Mouse (Mus musculus): ENCODE measurements around the gene Spsb1. TPM values are rescaled to one million over a fixed set of nuclear protein-coding genes. Genes with fewer than 3 reads are reported as not detected.
A peak's percentile ranks its signal among the peaks of the same experiment; 100 is the strongest.

The Spsb1 gene
- polyA plus RNA-seq, 1 experiment from 2014 or later = 7.5 TPM

- ATAC-seq (replicated peaks; ENCODE audit: low FRiP score) (no peak), DNase-seq (ENCODE audit: low spot score) (no peak)
- Histone ChIP-seq H3K9ac (ENCODE audit: low read length) (no peak overlapping the region), H3K9me3 (ENCODE audit: control insufficient read depth, low read length) (no peaks in the 10 kb centered on the region), H3K4me2 (ENCODE audit: low read depth, low read length, severe bottlenecking) (no peak overlapping the region), H3K4me3 (ENCODE audit: low read depth, low read length) (no peak overlapping the region), H3K36me3 (ENCODE audit: control insufficient read depth, insufficient read depth, low read length) (no peaks in the 10 kb centered on the region), H3K27me3 (ENCODE audit: control insufficient read depth, insufficient read depth, low read length) (no peaks in the 10 kb centered on the region), H3K4me1 (replicated peaks; ENCODE audit: control insufficient read depth, insufficient read depth, low read length) (peaks cover 8% of the 10 kb centered on the region; the same call in 1 of the 2 replicates), H3K27ac (ENCODE audit: low read depth, low read length) (no peak overlapping the region)
- WGBS = 74% methylated on average over 4 of the region's 5 CpGs
Measured at GRCm38 (mm10) chr4:149923014-149923413, 31.8 kb downstream of the Spsb1 start.

GRCm38 (mm10) chr4:149922121-149922718 is 32.6 kb downstream of the Spsb1 start:
- Histone ChIP-seq H3K4me3 (ENCODE audit: low read depth, low read length) (no peak overlapping the region), H3K27me3 (ENCODE audit: control insufficient read depth, insufficient read depth, low read length) (no peaks in the 10 kb centered on the region), H3K9ac (ENCODE audit: low read length) (no peak overlapping the region), H3K36me3 (ENCODE audit: control insufficient read depth, insufficient read depth, low read length) (no peaks in the 10 kb centered on the region), H3K4me2 (ENCODE audit: low read depth, low read length, severe bottlenecking) (no peak overlapping the region), H3K27ac (ENCODE audit: low read depth, low read length) (0 out of 2 replicates have a peak overlapping the region, but pooled peaks have one; percentile 3), H3K4me1 (replicated peaks; ENCODE audit: control insufficient read depth, insufficient read depth, low read length) (peaks cover 8% of the 10 kb centered on the region; the same call in 1 of the 2 replicates), H3K9me3 (ENCODE audit: control insufficient read depth, low read length) (no peaks in the 10 kb centered on the region)
- 47% methylated on average over 14 of the region's 14 CpGs for WGBS
- ATAC-seq (replicated peaks; ENCODE audit: low FRiP score) (no peak), DNase-seq (ENCODE audit: low spot score) (no peak)

GRCm38 (mm10) chr4:149920886-149921285 is 34.0 kb downstream of the Spsb1 start:
- Histone ChIP-seq H3K4me1 (replicated peaks; ENCODE audit: control insufficient read depth, insufficient read depth, low read length) (peaks cover 8% of the 10 kb centered on the region; the same call in 1 of the 2 replicates), H3K4me3 (ENCODE audit: low read depth, low read length) (no peak overlapping the region), H3K36me3 (ENCODE audit: control insufficient read depth, insufficient read depth, low read length) (no peaks in the 10 kb centered on the region), H3K9ac (ENCODE audit: low read length) (no peak overlapping the region), H3K27me3 (ENCODE audit: control insufficient read depth, insufficient read depth, low read length) (no peaks in the 10 kb centered on the region), H3K27ac (ENCODE audit: low read depth, low read length) (no peak overlapping the region), H3K4me2 (ENCODE audit: low read depth, low read length, severe bottlenecking) (no peak overlapping the region), H3K9me3 (ENCODE audit: control insufficient read depth, low read length) (no peaks in the 10 kb centered on the region)
- ATAC-seq (replicated peaks; ENCODE audit: low FRiP score) = no peak
- 42% methylated on average over 12 of the region's 12 CpGs for WGBS
- DNase-seq (ENCODE audit: low spot score) = no peak

GRCm38 (mm10) chr4:149918455-149919070 is 36.3 kb downstream of the Spsb1 start:
- Histone ChIP-seq H3K9ac (ENCODE audit: low read length) (no peak overlapping the region), H3K36me3 (ENCODE audit: control insufficient read depth, insufficient read depth, low read length) (no peaks in the 10 kb centered on the region), H3K27me3 (ENCODE audit: control insufficient read depth, insufficient read depth, low read length) (no peaks in the 10 kb centered on the region), H3K27ac (ENCODE audit: low read depth, low read length) (no peak overlapping the region), H3K4me1 (replicated peaks; ENCODE audit: control insufficient read depth, insufficient read depth, low read length) (peaks cover 6% of the 10 kb centered on the region; the same call in 1 of the 2 replicates), H3K9me3 (ENCODE audit: control insufficient read depth, low read length) (no peaks in the 10 kb centered on the region), H3K4me2 (ENCODE audit: low read depth, low read length, severe bottlenecking) (no peak overlapping the region), H3K4me3 (ENCODE audit: low read depth, low read length) (no peak overlapping the region)
- no peak for DNase-seq (ENCODE audit: low spot score)
- no peak for ATAC-seq (replicated peaks; ENCODE audit: low FRiP score)
- 92% methylated on average over 15 of the region's 15 CpGs for WGBS

DNA sequence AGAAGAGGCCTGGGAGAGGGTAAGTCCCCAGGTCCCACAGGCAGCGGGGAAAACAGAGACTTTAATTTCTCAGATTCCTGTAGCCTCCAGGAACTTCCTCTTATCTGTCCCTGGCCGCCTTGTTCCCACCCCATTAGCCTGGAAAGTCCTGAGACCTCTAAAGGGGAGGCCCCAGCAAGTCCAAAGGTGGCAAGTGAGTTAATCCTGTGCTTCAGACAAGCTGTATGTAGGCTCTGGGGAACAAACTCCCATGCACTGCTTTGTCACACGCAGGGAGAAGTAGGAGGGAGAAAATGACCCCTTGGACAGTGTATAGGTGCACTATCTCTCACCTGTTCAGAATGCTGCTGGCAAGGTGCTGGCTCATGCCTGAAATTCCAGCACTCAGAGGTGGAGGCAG is 38.0 kb downstream of the Spsb1 start:
- H3K4me2 ChIP-seq (ENCODE audit: low read depth, low read length, severe bottlenecking) = no peak overlapping the region
- H3K9me3 ChIP-seq (ENCODE audit: control insufficient read depth, low read length) = no peaks in the 10 kb centered on the region
- 77% methylated on average over 3 of the region's 3 CpGs for WGBS
- no peak overlapping the region for H3K9ac ChIP-seq (ENCODE audit: low read length)
- ATAC-seq (replicated peaks; ENCODE audit: low FRiP score) (no peak), DNase-seq (ENCODE audit: low spot score) (no peak)
- no peaks in the 10 kb centered on the region for H3K36me3 ChIP-seq (ENCODE audit: control insufficient read depth, insufficient read depth, low read length)
- no peak overlapping the region for H3K27ac ChIP-seq (ENCODE audit: low read depth, low read length)
- no peak overlapping the region for H3K4me3 ChIP-seq (ENCODE audit: low read depth, low read length)
- H3K4me1 ChIP-seq (replicated peaks; ENCODE audit: control insufficient read depth, insufficient read depth, low read length) = peaks cover 7% of the 10 kb centered on the region
- no peaks in the 10 kb centered on the region for H3K27me3 ChIP-seq (ENCODE audit: control insufficient read depth, insufficient read depth, low read length)

DNA sequence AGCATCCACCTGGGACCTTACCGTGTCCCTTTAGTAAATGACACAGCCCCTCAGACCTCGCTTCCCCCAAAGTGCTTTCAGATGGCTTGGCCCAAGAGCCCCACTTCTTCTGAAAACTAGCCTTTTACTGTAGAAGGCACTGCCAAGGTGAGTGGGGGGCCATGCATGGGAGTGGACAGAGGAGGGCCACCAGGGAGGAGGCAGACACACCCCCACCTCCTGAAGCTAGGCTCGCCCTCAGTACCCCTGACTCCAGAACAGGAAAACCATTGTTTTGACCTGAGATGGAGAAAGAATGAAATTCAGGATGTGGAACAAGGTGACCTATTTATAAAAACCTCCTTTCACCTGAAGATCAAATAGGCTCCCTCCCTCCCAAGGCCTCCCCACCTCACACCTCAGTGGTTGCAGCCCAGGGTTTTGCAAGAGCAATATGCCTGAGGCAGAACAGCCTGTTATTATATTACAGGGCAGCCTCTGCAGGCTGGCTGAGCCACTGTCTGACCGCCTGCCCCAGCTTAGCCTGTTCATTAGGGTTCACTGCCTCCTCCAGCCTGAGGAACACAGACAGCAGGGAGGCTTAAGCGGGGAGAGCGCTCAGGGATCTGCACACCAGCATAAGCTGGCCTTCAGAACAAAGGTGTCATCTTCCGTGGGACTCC is 41.0 kb downstream of the Spsb1 start:
- Histone ChIP-seq H3K9ac (ENCODE audit: low read length) (no peak overlapping the region), H3K4me2 (ENCODE audit: low read depth, low read length, severe bottlenecking) (no peak overlapping the region), H3K27me3 (ENCODE audit: control insufficient read depth, insufficient read depth, low read length) (no peaks in the 10 kb centered on the region), H3K9me3 (ENCODE audit: control insufficient read depth, low read length) (no peaks in the 10 kb centered on the region), H3K4me1 (replicated peaks; ENCODE audit: control insufficient read depth, insufficient read depth, low read length) (peaks cover 5% of the 10 kb centered on the region), H3K36me3 (ENCODE audit: control insufficient read depth, insufficient read depth, low read length) (no peaks in the 10 kb centered on the region), H3K27ac (ENCODE audit: low read depth, low read length) (no peak overlapping the region), H3K4me3 (ENCODE audit: low read depth, low read length) (no peak overlapping the region)
- ATAC-seq (replicated peaks; ENCODE audit: low FRiP score) (no peak), DNase-seq (ENCODE audit: low spot score) (no peak)
- WGBS = 50% methylated on average over 7 of the region's 7 CpGs

DNA sequence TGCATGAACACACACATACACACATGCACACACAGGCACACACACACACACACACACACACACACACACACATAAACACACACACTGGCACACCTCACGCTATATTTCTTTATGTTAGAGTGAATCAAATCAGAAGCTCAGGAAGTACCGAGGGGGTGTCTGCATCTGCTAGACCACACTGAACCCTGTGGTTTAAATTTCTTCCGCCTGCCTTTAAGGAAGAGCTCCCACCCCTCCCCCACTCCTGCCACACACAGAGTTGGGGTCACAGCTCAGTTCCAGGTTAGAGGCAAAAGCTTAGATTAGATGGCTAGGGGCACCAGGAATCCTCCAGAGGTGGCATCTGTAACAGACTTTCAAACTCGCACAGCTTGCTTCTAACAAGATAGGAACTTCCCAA is 42.4 kb downstream of the Spsb1 start:
- H3K27me3 ChIP-seq (ENCODE audit: control insufficient read depth, insufficient read depth, low read length) = no peaks in the 10 kb centered on the region
- no peaks in the 10 kb centered on the region for H3K36me3 ChIP-seq (ENCODE audit: control insufficient read depth, insufficient read depth, low read length)
- no peak overlapping the region for H3K27ac ChIP-seq (ENCODE audit: low read depth, low read length)
- no peak for DNase-seq (ENCODE audit: low spot score)
- peaks cover 5% of the 10 kb centered on the region for H3K4me1 ChIP-seq (replicated peaks; ENCODE audit: control insufficient read depth, insufficient read depth, low read length)
- H3K4me3 ChIP-seq (ENCODE audit: low read depth, low read length) = no peak overlapping the region
- no peak overlapping the region for H3K9ac ChIP-seq (ENCODE audit: low read length)
- ATAC-seq (replicated peaks; ENCODE audit: low FRiP score) = no peak
- 52% methylated on average over 4 of the region's 4 CpGs for WGBS
- no peaks in the 10 kb centered on the region for H3K9me3 ChIP-seq (ENCODE audit: control insufficient read depth, low read length)
- H3K4me2 ChIP-seq (ENCODE audit: low read depth, low read length, severe bottlenecking) = no peak overlapping the region

- H3K4me1 ChIP-seq (replicated peaks; ENCODE audit: control insufficient read depth, insufficient read depth, low read length) = peaks cover 5% of the 10 kb centered on the region
- ATAC-seq (replicated peaks; ENCODE audit: low FRiP score) = no peak
- H3K27me3 ChIP-seq (ENCODE audit: control insufficient read depth, insufficient read depth, low read length) = no peaks in the 10 kb centered on the region
- H3K9ac ChIP-seq (ENCODE audit: low read length) = no peak overlapping the region
- no peaks in the 10 kb centered on the region for H3K36me3 ChIP-seq (ENCODE audit: control insufficient read depth, insufficient read depth, low read length)
- no peaks in the 10 kb centered on the region for H3K9me3 ChIP-seq (ENCODE audit: control insufficient read depth, low read length)
- no peak overlapping the region for H3K4me2 ChIP-seq (ENCODE audit: low read depth, low read length, severe bottlenecking)
- 27% methylated on average over 4 of the region's 4 CpGs for WGBS
- DNase-seq (ENCODE audit: low spot score) = no peak
- H3K4me3 ChIP-seq (ENCODE audit: low read depth, low read length) = no peak overlapping the region
- no peak overlapping the region for H3K27ac ChIP-seq (ENCODE audit: low read depth, low read length)
Measured at GRCm38 (mm10) chr4:149910558-149910957, 44.3 kb downstream of the Spsb1 start.
